Mouse (Mus musculus): Measurements from ENCODE around the gene Ncdn. TPM values are rescaled to one million over a fixed set of nuclear protein-coding genes. Genes with fewer than 3 reads are reported as not detected.

Gene Ncdn
- polyA plus RNA-seq (2015; fragmentation: Nextera tagmentation; extraction: Ambion mirVana), result 29.5 and 30.7 TPM in 2 replicates

DNA sequence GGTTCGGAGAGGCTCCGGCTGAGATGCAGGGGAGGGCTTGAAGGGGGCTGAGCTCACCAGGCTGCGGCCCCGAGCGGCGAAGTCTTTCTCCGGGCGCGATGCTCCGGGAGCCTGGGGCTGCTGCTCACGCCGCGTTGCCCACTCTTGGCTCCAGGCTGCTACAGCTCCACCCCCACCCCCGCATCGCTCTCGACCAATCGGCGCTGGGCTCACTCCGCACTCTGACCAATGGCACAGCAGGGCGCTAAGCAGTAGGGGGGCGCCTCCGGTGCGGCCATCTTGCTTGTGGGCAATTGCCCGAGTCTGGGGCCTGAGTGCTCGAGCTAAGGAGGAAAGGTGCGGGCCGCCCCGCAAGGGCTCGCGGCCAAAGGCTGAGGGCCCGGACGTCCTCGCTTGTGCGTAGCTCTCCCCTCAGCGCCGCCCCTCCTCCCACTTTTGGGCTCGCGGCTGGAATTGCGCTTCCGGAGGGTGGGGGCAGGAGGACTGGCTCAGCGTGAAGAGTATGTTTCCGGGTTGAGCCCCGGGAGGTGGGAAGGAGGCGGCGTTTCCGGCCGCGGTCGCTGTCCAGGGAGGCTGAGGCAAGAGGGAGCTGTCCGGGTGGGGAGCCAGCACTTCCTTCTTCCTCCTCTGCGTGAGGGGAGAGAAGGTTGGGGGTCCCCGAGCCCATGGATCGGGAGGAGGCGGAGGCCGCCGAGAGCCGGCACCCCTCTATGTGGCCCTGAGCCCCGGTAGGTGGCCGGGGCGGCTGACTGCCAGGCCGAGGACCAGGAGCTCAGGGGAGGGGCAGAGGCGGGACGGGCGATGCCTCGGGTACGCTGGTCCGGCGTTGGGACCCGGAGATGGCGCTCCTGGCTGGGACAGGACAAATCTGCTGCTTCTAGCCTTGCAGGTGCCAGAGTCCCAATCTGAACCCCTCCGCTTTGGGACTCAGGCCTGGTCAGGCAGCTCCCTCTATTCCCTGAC, at the start of gene Ncdn, which contains the start of gene AU040320:
Gene Ncdn, minus strand, starts transcription at position 171 of the 963 bp plus-strand sequence.
Gene AU040320, plus strand, starts transcription at position 277 of the 963 bp plus-strand sequence.
- Histone ChIP-seq H3K4me2 (peak within 1 kb of the TSS; percentile 100), H3K9ac (peak within 1 kb of the TSS; percentile 85), H3K27me3 (no peaks in the 10 kb centered on the region), H3K9me3 (no peaks in the 10 kb centered on the region), H3K4me1 (peaks cover 49% of the 10 kb centered on the region), H3K4me3 (peak within 1 kb of the TSS; percentile 93), H3K36me3 (peaks cover 30% of the 10 kb centered on the region), H3K27ac (peak within 1 kb of the TSS; percentile 95)
- ATAC-seq (ENCODE audit: insufficient number of reproducible peaks, insufficient read depth, low FRiP score, low TSS enrichment, low read depth), result peak; percentile 99
- under 1% methylated on average over 70 of the region's 71 CpGs for WGBS

DNA sequence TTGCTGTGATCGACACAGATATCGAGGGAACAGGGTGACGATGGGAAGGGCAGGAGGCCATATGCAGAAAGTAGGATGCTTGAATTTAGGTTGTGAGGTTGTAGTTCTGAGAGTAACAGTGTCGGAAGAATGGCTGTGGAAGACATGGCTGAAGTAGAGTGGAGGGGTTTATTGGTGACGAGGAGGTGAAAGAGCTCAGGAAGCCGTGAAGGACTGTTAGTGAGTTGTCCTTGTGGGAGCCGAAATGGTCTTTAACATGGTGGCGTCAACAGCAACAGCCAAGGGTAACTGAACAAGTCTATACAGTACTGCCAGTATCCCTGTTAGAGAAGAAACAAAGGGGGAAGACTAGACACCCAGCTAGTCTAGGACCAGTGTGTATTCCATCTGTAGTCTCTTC, 48.9 kb upstream of the Ncdn start:
- 92% methylated on average over 8 of the region's 8 CpGs for WGBS
- Histone ChIP-seq H3K4me1 (peaks cover 8% of the 10 kb centered on the region; the same call in 1 of the 2 replicates), H3K9me3 (no peaks in the 10 kb centered on the region), H3K4me3 (no peak overlapping the region), H3K27me3 (no peaks in the 10 kb centered on the region), H3K4me2 (no peak overlapping the region), H3K9ac (no peak overlapping the region), H3K36me3 (peaks cover 8% of the 10 kb centered on the region; the same call in 1 of the 2 replicates), H3K27ac (no peak overlapping the region)
- no peak for ATAC-seq (ENCODE audit: insufficient number of reproducible peaks, insufficient read depth, low FRiP score, low TSS enrichment, low read depth)

DNA sequence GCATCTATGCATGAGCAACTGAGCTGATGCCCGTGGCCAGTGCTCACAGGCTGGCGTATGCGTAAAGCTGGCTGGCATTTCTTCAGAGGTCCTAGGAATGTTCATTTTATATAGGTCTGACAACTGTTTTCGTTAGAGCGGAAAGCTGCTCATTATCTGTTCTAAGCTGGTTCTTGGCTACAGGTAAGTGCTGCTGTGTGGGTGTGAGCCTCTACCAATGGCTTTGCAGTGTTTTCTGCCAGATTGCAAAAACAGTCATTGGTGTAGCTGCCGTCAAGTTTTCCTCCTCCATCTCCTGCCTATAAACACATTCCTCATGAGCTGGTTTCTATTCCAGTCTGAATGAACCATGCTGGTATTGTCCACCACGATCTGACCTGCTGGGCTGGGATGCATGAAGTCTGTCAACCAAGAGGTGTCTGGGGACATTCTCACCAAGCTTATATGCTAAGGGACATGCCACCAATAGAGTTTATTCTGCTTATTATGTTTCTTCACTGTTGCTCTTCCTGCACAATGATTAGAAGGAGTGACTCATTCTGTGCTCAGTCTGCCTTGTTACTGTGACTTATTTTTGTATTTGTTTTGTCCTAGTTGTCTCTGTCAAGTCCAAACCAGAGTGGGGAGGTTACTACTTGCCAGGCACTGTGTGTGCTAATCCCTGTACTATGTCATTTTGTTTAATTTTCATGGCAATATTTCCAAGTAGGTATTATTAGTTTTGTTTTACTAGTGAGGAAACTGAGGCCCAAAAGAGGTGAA, 39.3 kb upstream of the Ncdn start:
- no peak overlapping the region for H3K27ac ChIP-seq
- no peak overlapping the region for H3K4me2 ChIP-seq
- peaks cover 3% of the 10 kb centered on the region; the same call in 1 of the 2 replicates for H3K9me3 ChIP-seq
- no peak overlapping the region for H3K9ac ChIP-seq
- no peaks in the 10 kb centered on the region for H3K4me1 ChIP-seq
- H3K36me3 ChIP-seq, result peaks cover 49% of the 10 kb centered on the region
- no peak overlapping the region for H3K4me3 ChIP-seq
- ATAC-seq (ENCODE audit: insufficient number of reproducible peaks, insufficient read depth, low FRiP score, low TSS enrichment, low read depth), result no peak
- H3K27me3 ChIP-seq, result no peaks in the 10 kb centered on the region
- 91% methylated on average over 7 of the region's 7 CpGs for WGBS

DNA sequence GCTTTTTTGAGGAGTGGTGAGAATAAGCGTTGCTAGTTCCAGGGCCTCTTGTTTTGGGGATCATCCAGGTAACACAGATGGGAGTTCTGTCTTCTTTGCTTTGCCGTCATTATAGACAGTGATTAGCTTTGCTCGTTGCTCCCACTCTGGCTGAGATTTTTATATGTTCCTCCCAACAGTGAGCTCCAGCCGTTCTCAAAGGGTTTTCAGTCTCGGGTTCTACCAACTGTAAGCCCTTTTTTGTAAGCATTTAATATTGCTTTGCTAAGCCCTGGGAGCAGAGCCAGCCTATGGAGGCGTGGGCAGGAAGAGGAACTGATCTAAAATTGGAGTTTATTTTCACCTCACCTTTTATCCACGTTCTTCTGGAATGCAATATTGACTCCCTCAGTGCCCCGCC, 29.8 kb upstream of the Ncdn start:
- Histone ChIP-seq H3K27ac (no peak overlapping the region), H3K27me3 (no peaks in the 10 kb centered on the region), H3K4me2 (no peak overlapping the region), H3K4me3 (no peak overlapping the region), H3K9me3 (no peaks in the 10 kb centered on the region), H3K36me3 (peaks cover 2% of the 10 kb centered on the region; the same call in 1 of the 2 replicates), H3K4me1 (peaks cover 29% of the 10 kb centered on the region), H3K9ac (no peak overlapping the region)
- no peak for ATAC-seq (ENCODE audit: insufficient number of reproducible peaks, insufficient read depth, low FRiP score, low TSS enrichment, low read depth)
- WGBS, result 63% methylated on average over 8 of the region's 8 CpGs

DNA sequence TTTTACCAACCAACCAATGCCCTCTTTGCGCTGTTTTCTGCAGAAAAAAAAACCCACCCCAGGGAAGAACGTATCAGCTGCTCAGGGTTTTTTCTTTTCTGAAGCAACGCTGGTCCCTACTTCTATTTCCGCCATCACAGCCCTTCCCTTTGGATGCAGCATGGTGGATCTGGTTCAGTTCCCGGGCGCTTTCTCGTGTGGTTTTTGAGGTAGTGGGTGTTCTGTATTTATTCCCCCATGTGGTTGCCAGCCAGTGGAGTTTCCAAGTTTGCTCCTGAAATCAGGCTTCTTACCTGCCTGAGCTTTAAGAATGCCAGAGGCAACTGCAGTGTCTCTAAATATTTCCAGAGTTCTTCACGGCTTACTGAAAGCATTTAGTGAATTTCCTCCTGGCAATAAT, 29.3 kb upstream of the Ncdn start:
- peak overlapping the region; percentile 4; the same call in 1 of the 2 replicates for H3K27ac ChIP-seq
- ATAC-seq (ENCODE audit: insufficient number of reproducible peaks, insufficient read depth, low FRiP score, low TSS enrichment, low read depth), result no peak
- H3K9me3 ChIP-seq, result no peaks in the 10 kb centered on the region
- H3K4me3 ChIP-seq, result no peak overlapping the region
- H3K27me3 ChIP-seq, result no peaks in the 10 kb centered on the region
- 64% methylated on average over 8 of the region's 8 CpGs for WGBS
- H3K9ac ChIP-seq, result no peak overlapping the region
- H3K4me1 ChIP-seq, result peaks cover 29% of the 10 kb centered on the region
- H3K4me2 ChIP-seq, result no peak overlapping the region
- no peaks in the 10 kb centered on the region for H3K36me3 ChIP-seq

DNA sequence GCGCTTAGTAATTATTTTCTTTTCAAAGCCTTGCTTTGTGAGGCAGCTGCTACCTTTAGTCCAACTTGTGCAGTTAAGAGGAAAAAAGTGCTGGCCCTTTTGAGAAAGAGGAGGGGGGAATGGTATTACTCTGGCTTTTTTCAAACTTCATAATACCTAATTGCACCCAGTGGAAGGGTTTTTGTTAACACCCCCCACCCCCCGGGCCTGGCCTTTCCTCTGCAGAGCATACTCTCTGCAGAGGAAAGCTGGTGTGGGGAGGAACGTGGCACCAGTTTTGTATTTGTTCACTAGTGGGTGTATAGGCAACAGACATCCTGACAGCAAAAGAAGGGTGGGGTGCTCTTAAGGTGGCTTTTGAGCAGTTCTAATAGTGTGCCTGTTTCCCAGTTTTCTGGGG, 28.6 kb upstream of the Ncdn start:
- Histone ChIP-seq H3K4me3 (no peak overlapping the region), H3K4me2 (no peak overlapping the region), H3K27me3 (no peaks in the 10 kb centered on the region), H3K4me1 (peaks cover 29% of the 10 kb centered on the region), H3K9ac (no peak overlapping the region), H3K9me3 (no peaks in the 10 kb centered on the region), H3K27ac (no peak overlapping the region), H3K36me3 (no peaks in the 10 kb centered on the region)
- ATAC-seq (ENCODE audit: insufficient number of reproducible peaks, insufficient read depth, low FRiP score, low TSS enrichment, low read depth), result no peak
- WGBS, result 71% methylated on average over 3 of the region's 3 CpGs

DNA sequence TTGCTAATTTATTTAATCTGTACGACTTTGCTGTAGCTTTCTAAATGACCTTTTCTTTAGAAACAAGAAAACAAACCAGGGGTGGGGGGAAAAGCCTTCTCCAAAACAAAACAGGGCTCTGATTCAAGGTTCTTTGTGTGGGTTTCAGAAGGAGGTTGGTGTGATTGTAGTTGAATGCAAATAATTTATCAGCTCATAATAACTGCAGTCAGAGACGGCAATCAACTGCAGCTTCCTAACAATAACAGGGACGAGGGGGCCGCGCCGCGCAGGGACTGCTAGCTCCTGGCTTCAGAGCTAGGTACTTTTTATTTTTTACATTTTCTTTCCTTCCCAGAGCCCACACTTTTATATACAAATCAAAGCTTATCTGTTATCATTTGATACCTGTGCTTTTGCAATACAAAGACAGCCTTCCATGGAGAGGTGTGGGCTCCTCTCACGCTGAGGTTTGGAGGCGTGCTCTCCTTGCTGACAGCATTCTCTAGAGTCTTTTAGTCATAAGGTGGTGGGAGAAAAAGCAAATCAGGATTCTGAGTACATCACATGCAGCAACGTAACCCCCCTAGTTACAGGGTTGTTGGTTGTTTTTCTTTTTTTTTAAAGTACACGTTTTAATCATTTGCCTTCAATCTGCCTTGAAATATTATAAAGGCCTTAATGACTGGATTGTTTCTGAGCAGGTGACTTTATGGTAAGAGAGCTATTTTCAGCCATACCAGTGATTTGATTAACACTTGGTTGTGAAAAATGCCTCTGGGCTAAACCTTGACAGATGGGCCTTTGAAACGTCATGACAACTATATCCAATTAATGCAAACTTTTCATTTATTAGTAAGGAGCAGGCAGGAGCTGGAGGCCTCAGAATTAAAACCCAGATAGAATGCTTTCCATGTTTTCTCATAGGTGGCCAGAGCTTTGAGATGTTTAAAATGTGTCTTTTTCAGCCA, 26.9 kb upstream of the Ncdn start:
- no peaks in the 10 kb centered on the region for H3K27me3 ChIP-seq
- H3K4me1 ChIP-seq, result peaks cover 29% of the 10 kb centered on the region
- peaks cover 2% of the 10 kb centered on the region; the same call in 1 of the 2 replicates for H3K36me3 ChIP-seq
- no peak overlapping the region for H3K4me2 ChIP-seq
- no peak overlapping the region for H3K9ac ChIP-seq
- ATAC-seq (ENCODE audit: insufficient number of reproducible peaks, insufficient read depth, low FRiP score, low TSS enrichment, low read depth), result no peak
- H3K9me3 ChIP-seq, result no peaks in the 10 kb centered on the region
- H3K4me3 ChIP-seq, result no peak overlapping the region
- H3K27ac ChIP-seq, result no peak overlapping the region
- 69% methylated on average over 12 of the region's 12 CpGs for WGBS

DNA sequence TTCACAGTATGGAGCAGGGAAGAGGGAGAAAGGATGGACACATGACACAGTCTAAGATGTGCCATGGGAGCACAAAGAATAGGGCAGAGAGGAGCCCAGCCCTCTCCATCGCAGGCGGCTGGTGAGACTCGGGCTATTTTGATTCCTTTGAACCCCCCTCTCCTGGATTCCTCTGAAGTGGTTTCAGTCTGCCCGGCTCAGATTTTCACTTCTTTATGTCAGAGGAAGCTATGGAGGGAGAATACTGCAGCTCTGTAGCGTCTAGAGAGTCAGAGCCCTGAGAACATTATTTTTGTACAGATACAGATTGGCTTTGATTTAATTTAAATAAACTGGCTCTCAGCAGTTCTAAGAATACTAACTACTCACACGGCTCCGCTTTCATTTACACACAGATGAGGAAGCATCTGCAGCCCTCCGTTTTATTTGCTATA, 25.9 kb upstream of the Ncdn start:
- no peak overlapping the region for H3K4me3 ChIP-seq
- H3K36me3 ChIP-seq, result peaks cover 2% of the 10 kb centered on the region; the same call in 1 of the 2 replicates
- H3K27ac ChIP-seq, result no peak overlapping the region
- H3K4me1 ChIP-seq, result peaks cover 29% of the 10 kb centered on the region
- no peak for ATAC-seq (ENCODE audit: insufficient number of reproducible peaks, insufficient read depth, low FRiP score, low TSS enrichment, low read depth)
- no peak overlapping the region for H3K9ac ChIP-seq
- no peaks in the 10 kb centered on the region for H3K9me3 ChIP-seq
- 33% methylated on average over 8 of the region's 8 CpGs for WGBS
- peak overlapping the region; percentile 17; the same call in 1 of the 2 replicates for H3K4me2 ChIP-seq
- H3K27me3 ChIP-seq, result no peaks in the 10 kb centered on the region

DNA sequence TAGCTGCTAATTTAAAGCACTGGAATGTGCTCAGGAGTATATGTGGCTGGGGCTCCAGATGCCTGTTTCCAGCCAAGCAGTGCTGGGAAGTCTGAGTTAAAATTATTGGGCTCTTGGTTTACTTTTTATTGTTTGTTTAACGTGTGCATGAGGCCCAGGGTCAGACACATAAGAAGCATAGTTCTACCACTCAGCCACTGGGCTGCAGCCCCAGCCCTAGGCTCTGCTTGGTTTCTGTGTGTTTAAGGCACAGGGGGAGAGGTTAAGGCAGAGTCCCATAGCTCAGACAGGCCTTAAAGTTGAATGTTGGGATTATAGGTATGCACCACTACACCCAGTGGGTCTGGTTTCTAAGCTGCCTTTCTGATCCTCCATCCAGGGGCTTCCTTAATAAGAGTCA, 21.9 kb upstream of the Ncdn start:
- Histone ChIP-seq H3K4me1 (peaks cover 14% of the 10 kb centered on the region), H3K36me3 (peaks cover 9% of the 10 kb centered on the region; the same call in 1 of the 2 replicates), H3K27me3 (no peaks in the 10 kb centered on the region), H3K27ac (no peak overlapping the region), H3K4me2 (no peak overlapping the region), H3K9me3 (no peaks in the 10 kb centered on the region), H3K4me3 (no peak overlapping the region), H3K9ac (no peak overlapping the region)
- ATAC-seq (ENCODE audit: insufficient number of reproducible peaks, insufficient read depth, low FRiP score, low TSS enrichment, low read depth), result no peak
- 70% methylated on average over 1 of the region's 1 CpGs for WGBS

DNA sequence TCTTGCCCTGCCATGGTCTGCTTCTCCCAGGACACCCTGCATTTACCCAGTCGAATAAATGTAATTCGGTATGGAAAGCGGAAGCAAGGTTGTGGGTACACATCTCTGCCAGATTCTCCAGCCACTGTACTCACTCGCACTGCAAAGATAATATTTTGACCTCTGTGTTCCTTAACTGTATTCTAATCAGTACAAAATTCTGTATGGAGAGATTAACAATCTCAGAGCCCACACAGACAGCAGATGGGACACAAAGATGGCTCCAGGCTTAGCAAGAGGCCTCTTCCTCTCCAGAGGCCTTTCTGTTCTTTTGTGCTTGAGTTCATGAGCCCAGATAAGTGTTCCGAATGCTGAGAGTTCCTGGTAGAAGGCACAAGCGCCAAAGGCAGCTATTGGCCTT, 20.6 kb upstream of the Ncdn start:
- ATAC-seq (ENCODE audit: insufficient number of reproducible peaks, insufficient read depth, low FRiP score, low TSS enrichment, low read depth), result no peak
- Histone ChIP-seq H3K27me3 (no peaks in the 10 kb centered on the region), H3K4me3 (no peak overlapping the region), H3K4me2 (no peak overlapping the region), H3K4me1 (peaks cover 4% of the 10 kb centered on the region), H3K9ac (no peak overlapping the region), H3K36me3 (peaks cover 9% of the 10 kb centered on the region; the same call in 1 of the 2 replicates), H3K27ac (no peak overlapping the region), H3K9me3 (no peaks in the 10 kb centered on the region)
- WGBS, result 91% methylated on average over 6 of the region's 6 CpGs
